Mouse (Mus musculus) heart, postnatal 0 days (tissue): ENCODE data around the gene Gm17482.

ENCODE experiments used
- CTCF ChIP-seq: IDR thresholded peaks from 2 replicates; pipeline ENCODE4 v1.5.1; 2016; ENCODE audit warnings: antibody characterized with exemption, control low read depth, low read depth
- EP300 ChIP-seq: IDR thresholded peaks from 2 replicates; pipeline ENCODE4 v1.6.1; 2016; ENCODE audit warnings: antibody characterized with exemption, low read depth

- TF ChIP-seq CTCF (no peak), EP300 (no peak)
Measured at GRCm38 (mm10) chr6:115191111-115191510, 36.0 kb upstream of the Gm17482 start.
